Mouse (Mus musculus) ES-E14 (cell line): ENCODE data around the gene Itga9.

ENCODE experiments used
- CHD2 ChIP-seq: IDR thresholded peaks from 2 replicates; pipeline ENCODE4 v1.6.1; 2014; ENCODE audit warnings: mild to moderate bottlenecking, low read depth, low read length, inconsistent platforms
- HCFC1 ChIP-seq: IDR thresholded peaks from 2 replicates; pipeline ENCODE4 v1.6.1; 2012; ENCODE audit warnings: low read length, inconsistent platforms, borderline replicate concordance; ENCODE audit not compliant: insufficient read depth
- MAFK ChIP-seq: IDR thresholded peaks from 2 replicates; pipeline ENCODE4 v1.6.1; 2014; ENCODE audit warnings: mild to moderate bottlenecking, low read depth, low read length, inconsistent platforms; ENCODE audit not compliant: insufficient read depth
- ZC3H11A ChIP-seq: IDR thresholded peaks from 2 replicates; pipeline ENCODE4 v1.6.1; 2012; ENCODE audit warnings: low read depth, mild to moderate bottlenecking, inconsistent platforms, low read length, borderline replicate concordance
- ZNF384 ChIP-seq: IDR thresholded peaks from 2 replicates; pipeline ENCODE4 v1.6.1; 2012; ENCODE audit warnings: low read depth, low read length, inconsistent platforms

GRCm38 (mm10) chr9:118607701-118608401, 1.4 kb downstream of the Itga9 start:
- no peak for TF ChIP-seq ZNF384
- no peak for TF ChIP-seq MAFK
- no peak for TF ChIP-seq CHD2
- TF ChIP-seq ZC3H11A = no peak
- no peak for TF ChIP-seq HCFC1
